Mouse (Mus musculus): ENCODE measurements around the gene Hsf5. TPM values are rescaled to one million over a fixed set of nuclear protein-coding genes. Genes with fewer than 3 reads are reported as not detected.

Hsf5 gene
- polyA plus RNA-seq, 1 experiment from 2014 or later, result 0.41 TPM

GRCm38 (mm10) chr11:87584711-87585505 lies 32.1 kb upstream of the Hsf5 start:
- Histone ChIP-seq H3K9me3 (ENCODE audit: control insufficient read depth, low read depth, low read length) (no peaks in the 10 kb centered on the region), H3K27me3 (ENCODE audit: control insufficient read depth, insufficient read depth, low read length) (no peaks in the 10 kb centered on the region), H3K36me3 (ENCODE audit: control insufficient read depth, insufficient read depth, low read length) (no peaks in the 10 kb centered on the region), H3K4me1 (ENCODE audit: control insufficient read depth, insufficient read depth, low read length) (0 out of 2 replicates have a peak, but pooled peaks cover 7% of the 10 kb centered on the region), H3K4me2 (replicated peaks; ENCODE audit: low read depth, low read length) (no peak overlapping the region), H3K4me3 (ENCODE audit: low read depth, low read length) (no peak overlapping the region), H3K9ac (replicated peaks; ENCODE audit: low read depth, low read length) (no peak overlapping the region), H3K27ac (ENCODE audit: low read length) (peak overlapping the region; percentile 15; the same call in 1 of the 2 replicates)
- 70% methylated on average over 10 of the region's 10 CpGs for WGBS
- ATAC-seq (ENCODE audit: insufficient number of reproducible peaks, insufficient read depth, low FRiP score, low read depth), result no peak

- H3K27ac ChIP-seq (ENCODE audit: low read length), result no peak overlapping the region
- H3K4me1 ChIP-seq (ENCODE audit: control insufficient read depth, insufficient read depth, low read length), result peaks cover 12% of the 10 kb centered on the region; the same call in 1 of the 2 replicates
- no peaks in the 10 kb centered on the region for H3K36me3 ChIP-seq (ENCODE audit: control insufficient read depth, insufficient read depth, low read length)
- no peaks in the 10 kb centered on the region for H3K9me3 ChIP-seq (ENCODE audit: control insufficient read depth, low read depth, low read length)
- WGBS, result 91% methylated on average over 5 of the region's 5 CpGs
- no peak overlapping the region for H3K4me3 ChIP-seq (ENCODE audit: low read depth, low read length)
- no peaks in the 10 kb centered on the region for H3K27me3 ChIP-seq (ENCODE audit: control insufficient read depth, insufficient read depth, low read length)
- no peak overlapping the region for H3K4me2 ChIP-seq (replicated peaks; ENCODE audit: low read depth, low read length)
- H3K9ac ChIP-seq (replicated peaks; ENCODE audit: low read depth, low read length), result no peak overlapping the region
- no peak for ATAC-seq (ENCODE audit: insufficient number of reproducible peaks, insufficient read depth, low FRiP score, low read depth)
Measured at GRCm38 (mm10) chr11:87587211-87587874, 29.6 kb upstream of the Hsf5 start.

GRCm38 (mm10) chr11:87589605-87590004 lies 27.4 kb upstream of the Hsf5 start:
- 91% methylated on average over 8 of the region's 8 CpGs for WGBS
- Histone ChIP-seq H3K27ac (ENCODE audit: low read length) (no peak overlapping the region), H3K4me3 (ENCODE audit: low read depth, low read length) (no peak overlapping the region; the same call in 1 of the 2 replicates), H3K9ac (replicated peaks; ENCODE audit: low read depth, low read length) (no peak overlapping the region), H3K36me3 (ENCODE audit: control insufficient read depth, insufficient read depth, low read length) (no peaks in the 10 kb centered on the region), H3K9me3 (ENCODE audit: control insufficient read depth, low read depth, low read length) (no peaks in the 10 kb centered on the region), H3K27me3 (ENCODE audit: control insufficient read depth, insufficient read depth, low read length) (no peaks in the 10 kb centered on the region), H3K4me2 (replicated peaks; ENCODE audit: low read depth, low read length) (peak overlapping the region; percentile 59; the same call in 1 of the 2 replicates), H3K4me1 (ENCODE audit: control insufficient read depth, insufficient read depth, low read length) (peaks cover 20% of the 10 kb centered on the region; the same call in 1 of the 2 replicates)
- ATAC-seq (ENCODE audit: insufficient number of reproducible peaks, insufficient read depth, low FRiP score, low read depth), result no peak

- under 1% methylated on average over 25 of the region's 25 CpGs for WGBS
- peaks cover 20% of the 10 kb centered on the region; the same call in 1 of the 2 replicates for H3K4me1 ChIP-seq (ENCODE audit: control insufficient read depth, insufficient read depth, low read length)
Measured at GRCm38 (mm10) chr11:87590841-87591525, 26.0 kb upstream of the Hsf5 start.

GRCm38 (mm10) chr11:87591526-87592353 lies 25.2 kb upstream of the Hsf5 start, which contains the start of gene Mtmr4:
Gene Mtmr4, plus strand, starts transcription at chr11:87592162.
- Histone ChIP-seq H3K27me3 (ENCODE audit: control insufficient read depth, insufficient read depth, low read length) (no peaks in the 10 kb centered on the region), H3K36me3 (ENCODE audit: control insufficient read depth, insufficient read depth, low read length) (no peaks in the 10 kb centered on the region), H3K4me2 (replicated peaks; ENCODE audit: low read depth, low read length) (peak within 1 kb of the TSS; percentile 88), H3K4me3 (ENCODE audit: low read depth, low read length) (peak within 1 kb of the TSS; percentile 55), H3K9ac (replicated peaks; ENCODE audit: low read depth, low read length) (peak within 1 kb of the TSS; percentile 80), H3K27ac (ENCODE audit: low read length) (peak within 1 kb of the TSS; percentile 84), H3K9me3 (ENCODE audit: control insufficient read depth, low read depth, low read length) (no peaks in the 10 kb centered on the region), H3K4me1 (ENCODE audit: control insufficient read depth, insufficient read depth, low read length) (peaks cover 27% of the 10 kb centered on the region)
- peak; percentile 98 for ATAC-seq (ENCODE audit: insufficient number of reproducible peaks, insufficient read depth, low FRiP score, low read depth)
- whole genome bisulfite sequencing, result under 1% methylated on average over 60 of the region's 61 CpGs

More at GRCm38 (mm10) chr11:87590841-87591525, 26.0 kb upstream of the Hsf5 start:
- Histone ChIP-seq H3K9me3 (ENCODE audit: control insufficient read depth, low read depth, low read length) (no peaks in the 10 kb centered on the region), H3K9ac (replicated peaks; ENCODE audit: low read depth, low read length) (peak overlapping the region; percentile 80), H3K27ac (ENCODE audit: low read length) (peak overlapping the region; percentile 84), H3K27me3 (ENCODE audit: control insufficient read depth, insufficient read depth, low read length) (no peaks in the 10 kb centered on the region), H3K4me2 (replicated peaks; ENCODE audit: low read depth, low read length) (peak overlapping the region; percentile 59), H3K36me3 (ENCODE audit: control insufficient read depth, insufficient read depth, low read length) (no peaks in the 10 kb centered on the region), H3K4me3 (ENCODE audit: low read depth, low read length) (peak overlapping the region; percentile 55)
- ATAC-seq (ENCODE audit: insufficient number of reproducible peaks, insufficient read depth, low FRiP score, low read depth), result no peak

- Histone ChIP-seq H3K4me2 (replicated peaks; ENCODE audit: low read depth, low read length) (peak overlapping the region; percentile 88), H3K9ac (replicated peaks; ENCODE audit: low read depth, low read length) (peak overlapping the region; percentile 62), H3K4me3 (ENCODE audit: low read depth, low read length) (peak overlapping the region; percentile 55), H3K27me3 (ENCODE audit: control insufficient read depth, insufficient read depth, low read length) (no peaks in the 10 kb centered on the region), H3K9me3 (ENCODE audit: control insufficient read depth, low read depth, low read length) (no peaks in the 10 kb centered on the region), H3K36me3 (ENCODE audit: control insufficient read depth, insufficient read depth, low read length) (peaks cover 3% of the 10 kb centered on the region), H3K4me1 (ENCODE audit: control insufficient read depth, insufficient read depth, low read length) (peaks cover 28% of the 10 kb centered on the region), H3K27ac (ENCODE audit: low read length) (peak overlapping the region; percentile 84)
- WGBS, result under 1% methylated on average over 14 of the region's 15 CpGs
- ATAC-seq (ENCODE audit: insufficient number of reproducible peaks, insufficient read depth, low FRiP score, low read depth), result no peak
Measured at GRCm38 (mm10) chr11:87592354-87592695, 24.6 kb upstream of the Hsf5 start.

- 38% methylated on average over 13 of the region's 13 CpGs for WGBS
- H3K9me3 ChIP-seq (ENCODE audit: control insufficient read depth, low read depth, low read length), result no peaks in the 10 kb centered on the region
- H3K36me3 ChIP-seq (ENCODE audit: control insufficient read depth, insufficient read depth, low read length), result peaks cover 8% of the 10 kb centered on the region
- peak overlapping the region; percentile 62 for H3K9ac ChIP-seq (replicated peaks; ENCODE audit: low read depth, low read length)
- ATAC-seq (ENCODE audit: insufficient number of reproducible peaks, insufficient read depth, low FRiP score, low read depth), result no peak
- no peaks in the 10 kb centered on the region for H3K27me3 ChIP-seq (ENCODE audit: control insufficient read depth, insufficient read depth, low read length)
- peak overlapping the region; percentile 84 for H3K27ac ChIP-seq (ENCODE audit: low read length)
- peak overlapping the region; percentile 55 for H3K4me3 ChIP-seq (ENCODE audit: low read depth, low read length)
- H3K4me1 ChIP-seq (ENCODE audit: control insufficient read depth, insufficient read depth, low read length), result peaks cover 28% of the 10 kb centered on the region
- H3K4me2 ChIP-seq (replicated peaks; ENCODE audit: low read depth, low read length), result peak overlapping the region; percentile 88
Measured at GRCm38 (mm10) chr11:87592713-87593598, 24.0 kb upstream of the Hsf5 start.
